Mouse (Mus musculus): ENCODE results near the gene Gsx2. TPM values are rescaled to one million over a fixed set of nuclear protein-coding genes. Genes with fewer than 3 reads are reported as not detected.

The Gsx2 gene
- polyA plus RNA-seq, 1 experiment from 2014 or later: 0.59 TPM

- no peak overlapping the region for H3K27ac ChIP-seq
Observed at GRCm38 (mm10) chr5:75067125-75067756, 8.2 kb upstream of the Gsx2 start.

GRCm38 (mm10) chr5:75070132-75070531 lies 5.3 kb upstream of the Gsx2 start:
- Histone ChIP-seq H3K27ac (no peak overlapping the region), H3K9ac (no peak overlapping the region), H3K27me3 (peaks cover 78% of the 10 kb centered on the region), H3K9me3 (no peaks in the 10 kb centered on the region), H3K4me1 (peaks cover 20% of the 10 kb centered on the region), H3K36me3 (no peaks in the 10 kb centered on the region), H3K4me3 (no peak overlapping the region), H3K4me2 (replicated peaks) (peak overlapping the region; percentile 9; the same call in 1 of the 2 replicates)
- no peak for ATAC-seq (ENCODE audit: insufficient number of reproducible peaks, insufficient read depth, low FRiP score, low TSS enrichment)
- WGBS: 3% methylated on average over 13 of the region's 13 CpGs

More at GRCm38 (mm10) chr5:75067125-75067756, 8.2 kb upstream of the Gsx2 start:
- peaks cover 50% of the 10 kb centered on the region for H3K27me3 ChIP-seq
- peak overlapping the region; percentile 66 for H3K4me2 ChIP-seq (replicated peaks)
- peak; percentile 78 for ATAC-seq (ENCODE audit: insufficient number of reproducible peaks, insufficient read depth, low FRiP score, low TSS enrichment)
- no peaks in the 10 kb centered on the region for H3K36me3 ChIP-seq
- H3K4me1 ChIP-seq: peaks cover 19% of the 10 kb centered on the region
- WGBS: 1% methylated on average over 30 of the region's 30 CpGs
- peak overlapping the region; percentile 41 for H3K4me3 ChIP-seq
- no peaks in the 10 kb centered on the region for H3K9me3 ChIP-seq
- H3K9ac ChIP-seq: peak overlapping the region; percentile 10; the same call in 1 of the 2 replicates

DNA sequence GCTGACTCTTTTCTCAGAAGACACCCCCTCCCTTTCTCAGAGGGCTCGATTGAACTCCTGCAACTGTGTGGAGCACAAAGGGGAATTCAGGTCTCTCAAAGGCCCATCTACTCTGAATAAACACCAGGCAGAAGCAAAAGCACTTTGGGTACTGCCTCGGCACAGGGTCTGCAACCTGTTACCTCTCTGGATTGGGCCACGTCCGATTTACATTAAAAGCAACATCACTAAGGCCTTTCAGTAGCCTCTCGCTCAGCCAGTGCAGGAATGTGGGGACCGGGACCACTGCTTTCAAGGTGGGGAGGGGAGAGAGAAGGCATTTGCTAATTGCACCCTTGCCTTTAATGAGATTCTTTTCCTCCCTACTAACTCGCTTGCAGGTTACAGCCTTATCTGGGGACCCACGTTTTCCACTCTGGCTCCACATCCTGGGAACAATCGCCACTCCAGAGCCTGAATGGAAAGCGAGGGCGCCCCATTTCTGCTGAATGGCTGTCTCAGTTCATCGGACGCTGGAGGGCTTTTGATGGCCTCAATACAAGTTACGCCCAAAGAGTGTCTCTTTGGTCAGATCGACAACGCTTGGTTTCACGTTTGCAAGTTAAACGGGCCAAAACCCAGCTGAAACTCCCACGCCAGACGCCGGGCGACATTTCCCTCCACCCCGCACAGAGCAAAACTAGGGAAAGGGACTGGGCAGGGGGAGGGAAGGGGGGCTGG lies 4.6 kb upstream of the Gsx2 start:
- Histone ChIP-seq H3K9ac (no peak overlapping the region), H3K27me3 (peaks cover 85% of the 10 kb centered on the region), H3K36me3 (no peaks in the 10 kb centered on the region), H3K4me1 (peaks cover 26% of the 10 kb centered on the region), H3K9me3 (no peaks in the 10 kb centered on the region), H3K4me2 (replicated peaks) (peak overlapping the region; percentile 9; the same call in 1 of the 2 replicates), H3K4me3 (no peak overlapping the region), H3K27ac (no peak overlapping the region)
- WGBS: under 1% methylated on average over 23 of the region's 23 CpGs
- no peak for ATAC-seq (ENCODE audit: insufficient number of reproducible peaks, insufficient read depth, low FRiP score, low TSS enrichment)

- no peaks in the 10 kb centered on the region for H3K36me3 ChIP-seq
- peaks cover 93% of the 10 kb centered on the region for H3K27me3 ChIP-seq
- WGBS: under 1% methylated on average over 10 of the region's 10 CpGs
- H3K4me2 ChIP-seq (replicated peaks): no peak overlapping the region
- no peak overlapping the region for H3K9ac ChIP-seq
- H3K9me3 ChIP-seq: no peaks in the 10 kb centered on the region
- H3K27ac ChIP-seq: no peak overlapping the region
- no peak for ATAC-seq (ENCODE audit: insufficient number of reproducible peaks, insufficient read depth, low FRiP score, low TSS enrichment)
- no peak overlapping the region for H3K4me3 ChIP-seq
- peaks cover 25% of the 10 kb centered on the region for H3K4me1 ChIP-seq
Observed at GRCm38 (mm10) chr5:75071951-75072350, 3.5 kb upstream of the Gsx2 start.

DNA sequence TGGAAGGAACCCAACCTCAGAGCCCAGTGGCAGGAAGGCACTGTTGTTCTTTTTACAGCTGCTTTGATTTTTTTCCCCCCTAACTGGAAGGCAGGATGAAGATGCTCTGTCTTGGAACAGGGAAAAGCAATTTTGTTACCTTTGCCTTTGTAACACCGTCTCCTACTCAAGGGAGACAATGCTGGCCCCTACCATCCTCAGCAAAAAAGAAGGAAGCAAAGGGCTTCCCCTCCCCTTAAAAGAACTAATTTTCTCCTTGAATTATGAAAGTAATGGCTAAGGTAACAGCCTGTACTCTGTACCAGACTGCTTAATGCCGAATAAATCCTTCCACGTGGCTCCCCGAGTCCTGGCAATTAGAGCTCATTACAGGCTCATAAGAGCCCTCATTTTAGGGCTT lies 2.9 kb upstream of the Gsx2 start:
- no peaks in the 10 kb centered on the region for H3K9me3 ChIP-seq
- no peak for ATAC-seq (ENCODE audit: insufficient number of reproducible peaks, insufficient read depth, low FRiP score, low TSS enrichment)
- no peak overlapping the region for H3K4me3 ChIP-seq
- no peak overlapping the region for H3K4me2 ChIP-seq (replicated peaks)
- peaks cover 91% of the 10 kb centered on the region for H3K27me3 ChIP-seq
- WGBS: 3% methylated on average over 4 of the region's 4 CpGs
- no peak overlapping the region for H3K9ac ChIP-seq
- H3K4me1 ChIP-seq: peaks cover 21% of the 10 kb centered on the region
- no peaks in the 10 kb centered on the region for H3K36me3 ChIP-seq
- no peak overlapping the region for H3K27ac ChIP-seq

DNA sequence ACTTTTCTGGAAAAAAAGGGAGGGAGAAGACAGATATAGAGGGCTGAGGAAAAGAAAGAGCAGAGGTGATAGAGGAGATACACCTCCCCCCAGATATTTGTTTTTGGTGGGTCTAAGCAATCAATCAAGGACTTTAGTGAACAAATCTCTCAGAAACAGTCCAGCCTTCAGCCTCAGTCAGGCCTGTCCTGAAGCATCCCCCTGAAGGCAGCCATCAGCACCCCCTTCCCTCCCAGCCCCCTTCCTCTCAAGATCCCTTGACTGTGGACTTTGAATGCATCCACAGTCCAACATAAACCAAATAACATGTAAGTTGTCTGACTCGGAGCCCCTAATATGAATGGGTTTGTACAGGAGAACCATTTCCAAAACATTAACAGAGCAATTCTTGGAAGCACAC lies 2.2 kb upstream of the Gsx2 start:
- H3K27ac ChIP-seq: no peak overlapping the region
- peaks cover 20% of the 10 kb centered on the region for H3K4me1 ChIP-seq

GRCm38 (mm10) chr5:75073684-75074083 lies 1.7 kb upstream of the Gsx2 start:
- Histone ChIP-seq H3K9me3 (no peaks in the 10 kb centered on the region), H3K4me1 (peaks cover 20% of the 10 kb centered on the region), H3K27ac (no peak overlapping the region), H3K9ac (no peak overlapping the region), H3K4me3 (no peak overlapping the region), H3K4me2 (replicated peaks) (no peak overlapping the region), H3K36me3 (no peaks in the 10 kb centered on the region), H3K27me3 (peaks cover 89% of the 10 kb centered on the region)
- no peak for ATAC-seq (ENCODE audit: insufficient number of reproducible peaks, insufficient read depth, low FRiP score, low TSS enrichment)
- WGBS: 6% methylated on average over 3 of the region's 3 CpGs

More for the DNA sequence above, 2.2 kb upstream of the Gsx2 start:
- no peak overlapping the region for H3K4me2 ChIP-seq (replicated peaks)
- no peaks in the 10 kb centered on the region for H3K9me3 ChIP-seq
- peaks cover 89% of the 10 kb centered on the region for H3K27me3 ChIP-seq
- WGBS: 15% methylated on average over 1 of the region's 1 CpGs
- H3K4me3 ChIP-seq: no peak overlapping the region
- no peak overlapping the region for H3K9ac ChIP-seq
- no peak for ATAC-seq (ENCODE audit: insufficient number of reproducible peaks, insufficient read depth, low FRiP score, low TSS enrichment)
- H3K36me3 ChIP-seq: no peaks in the 10 kb centered on the region

DNA sequence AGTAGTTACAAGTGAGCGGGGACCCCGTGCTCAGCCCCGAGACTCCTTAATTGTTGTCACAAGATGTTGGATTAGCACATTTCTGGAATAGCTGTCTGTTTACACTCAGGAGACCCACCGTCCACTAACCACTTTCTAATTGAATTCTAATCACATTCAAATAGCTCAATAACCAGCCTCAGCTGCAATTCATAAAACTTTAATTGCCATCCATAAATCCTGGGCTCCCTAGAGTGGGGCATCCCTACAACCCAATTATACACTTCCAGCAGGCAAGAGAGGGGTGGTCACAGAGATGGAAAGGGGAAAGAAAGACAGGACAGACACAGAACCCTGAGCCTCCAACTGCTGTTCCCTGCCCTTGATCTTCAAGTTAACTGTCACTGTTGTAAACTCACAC lies 1.3 kb upstream of the Gsx2 start:
- H3K4me3 ChIP-seq: no peak overlapping the region
- ATAC-seq (ENCODE audit: insufficient number of reproducible peaks, insufficient read depth, low FRiP score, low TSS enrichment): no peak
- whole genome bisulfite sequencing: 4% methylated on average over 4 of the region's 4 CpGs

DNA sequence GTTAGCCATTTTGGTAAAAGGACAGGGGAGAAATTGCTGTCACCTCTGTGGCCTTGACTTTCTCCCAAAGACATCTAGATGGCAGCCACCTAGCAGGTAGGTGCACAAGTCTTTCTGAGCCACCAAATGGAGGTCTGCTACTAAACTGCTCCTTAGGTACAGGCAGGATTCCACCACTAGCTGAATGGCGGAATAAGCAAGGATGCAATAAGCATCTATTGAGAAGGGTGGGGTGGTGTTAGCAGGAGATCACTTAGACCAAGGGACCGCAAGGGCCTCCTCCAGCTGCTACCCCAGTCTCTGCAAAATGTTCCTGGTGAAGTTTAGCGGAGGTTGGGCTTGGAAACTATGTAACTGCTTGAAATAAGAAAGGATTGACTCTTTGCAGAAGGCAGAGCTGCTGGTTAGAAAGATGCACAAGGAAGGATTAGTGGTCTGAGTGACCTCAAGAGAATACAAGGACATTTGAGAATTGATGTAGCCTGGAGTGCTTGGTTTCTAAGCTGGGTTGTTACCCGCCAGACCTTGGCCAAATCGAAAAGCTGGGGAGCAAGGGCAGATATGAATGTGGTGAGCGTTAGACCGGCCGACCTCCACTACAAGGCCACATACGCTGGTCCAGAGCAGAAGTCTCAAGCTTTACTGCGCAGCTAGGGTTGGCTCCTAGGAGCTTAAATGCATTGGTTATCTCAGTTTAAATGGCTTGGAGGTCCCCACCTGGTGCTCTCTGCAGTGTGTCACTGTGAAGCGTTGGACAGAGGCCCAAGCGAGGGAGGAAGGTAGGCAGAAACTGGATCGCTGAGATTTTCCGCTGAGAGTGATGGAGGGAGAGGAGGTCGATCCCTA lies 641 bp upstream of the Gsx2 start:
- Histone ChIP-seq H3K27me3 (peaks cover 90% of the 10 kb centered on the region), H3K9ac (no peak overlapping the region), H3K4me3 (no peak overlapping the region), H3K4me1 (peaks cover 20% of the 10 kb centered on the region), H3K36me3 (no peaks in the 10 kb centered on the region), H3K9me3 (no peaks in the 10 kb centered on the region), H3K27ac (no peak overlapping the region), H3K4me2 (replicated peaks) (peak overlapping the region; percentile 46; the same call in 1 of the 2 replicates)
- no peak for ATAC-seq (ENCODE audit: insufficient number of reproducible peaks, insufficient read depth, low FRiP score, low TSS enrichment)
- WGBS: 5% methylated on average over 15 of the region's 15 CpGs

More for the DNA sequence above, 1.3 kb upstream of the Gsx2 start:
- Histone ChIP-seq H3K36me3 (no peaks in the 10 kb centered on the region), H3K4me2 (replicated peaks) (no peak overlapping the region), H3K9ac (no peak overlapping the region), H3K4me1 (peaks cover 20% of the 10 kb centered on the region), H3K27me3 (peaks cover 89% of the 10 kb centered on the region), H3K9me3 (no peaks in the 10 kb centered on the region), H3K27ac (no peak overlapping the region)

DNA sequence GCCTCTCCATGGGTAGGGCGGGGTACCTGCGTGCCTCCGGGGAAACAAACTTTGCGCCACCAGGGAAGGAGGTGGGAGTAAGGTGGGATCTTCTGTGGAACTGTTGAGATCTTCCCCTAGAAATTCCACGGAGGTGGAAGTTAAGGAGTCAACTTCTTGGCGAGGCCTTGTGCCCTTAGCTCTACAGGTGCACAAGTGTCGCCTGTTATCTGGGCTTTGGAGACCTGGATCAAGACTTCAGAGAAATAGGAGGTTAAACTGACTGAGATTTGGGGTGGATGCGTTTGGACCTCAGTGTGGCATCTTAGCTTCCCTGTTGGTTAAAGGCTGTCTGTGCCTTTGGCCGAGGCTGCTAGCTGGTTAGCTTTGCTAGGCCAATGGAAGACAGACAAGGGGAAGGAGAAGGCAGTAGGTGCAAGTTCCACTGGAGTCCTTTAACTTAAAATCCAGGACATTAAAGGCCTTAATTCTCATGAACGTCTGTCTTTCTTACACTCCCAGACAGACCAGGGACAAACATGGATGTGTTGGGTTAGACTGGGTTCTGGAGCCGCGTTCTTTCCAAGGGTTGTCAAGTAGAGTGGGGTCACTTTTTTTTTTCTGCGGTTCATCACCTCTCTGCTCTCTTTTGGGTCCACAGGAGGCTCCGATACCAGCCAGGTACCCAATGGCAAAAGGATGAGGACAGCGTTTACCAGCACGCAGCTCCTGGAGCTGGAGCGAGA lies 1.1 kb downstream of the Gsx2 start:
- H3K36me3 ChIP-seq: no peaks in the 10 kb centered on the region
- under 1% methylated on average over 17 of the region's 17 CpGs for WGBS
- H3K9me3 ChIP-seq: no peaks in the 10 kb centered on the region
- no peak overlapping the region for H3K9ac ChIP-seq
- no peak for ATAC-seq (ENCODE audit: insufficient number of reproducible peaks, insufficient read depth, low FRiP score, low TSS enrichment)
- peak overlapping the region; percentile 30 for H3K4me3 ChIP-seq
- H3K27ac ChIP-seq: no peak overlapping the region
- H3K4me1 ChIP-seq: peaks cover 11% of the 10 kb centered on the region
- peaks cover 93% of the 10 kb centered on the region for H3K27me3 ChIP-seq
- peak overlapping the region; percentile 46 for H3K4me2 ChIP-seq (replicated peaks)

DNA sequence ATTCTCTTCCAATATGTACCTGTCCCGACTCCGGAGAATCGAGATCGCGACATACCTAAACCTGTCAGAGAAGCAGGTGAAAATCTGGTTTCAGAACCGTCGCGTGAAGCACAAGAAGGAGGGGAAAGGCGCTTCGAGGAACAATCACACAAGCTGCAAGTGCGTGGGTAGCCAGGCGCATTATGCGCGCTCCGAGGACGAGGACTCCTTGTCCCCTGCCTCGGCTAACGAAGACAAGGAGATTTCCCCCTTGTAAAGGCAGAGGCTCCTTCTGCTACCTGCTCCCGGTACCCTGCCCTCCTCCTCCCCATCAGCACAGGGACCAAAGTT lies 1.6 kb downstream of the Gsx2 start:
- 1% methylated on average over 19 of the region's 19 CpGs for WGBS
- no peak overlapping the region for H3K4me2 ChIP-seq (replicated peaks)

More for the DNA sequence above, 1.6 kb downstream of the Gsx2 start:
- Histone ChIP-seq H3K4me3 (no peak overlapping the region), H3K27me3 (peaks cover 94% of the 10 kb centered on the region), H3K9me3 (no peaks in the 10 kb centered on the region), H3K36me3 (no peaks in the 10 kb centered on the region), H3K4me1 (peaks cover 11% of the 10 kb centered on the region), H3K27ac (no peak overlapping the region), H3K9ac (no peak overlapping the region)
- ATAC-seq (ENCODE audit: insufficient number of reproducible peaks, insufficient read depth, low FRiP score, low TSS enrichment): no peak
